Mouse (Mus musculus) left cerebral cortex, postnatal 25 days (tissue): ENCODE results near the gene Asap3. TPM values are rescaled to one million over a fixed set of nuclear protein-coding genes. Genes with fewer than 3 reads are reported as not detected.
A peak's percentile ranks its signal among the peaks of the same experiment; 100 is the strongest.

Experiments
- DNase-seq, 2 experiments: peaks; one replicate each; pipeline ENCODE4 v3.0.0; 2022; ENCODE audit warnings: low spot score in 2 of 2, mixed read lengths in 1 of 2
- intact Hi-C: fragments of 180-260 bp; cut with DNase I; formaldehyde crosslinking; loops from one replicate; pipeline ENCODE4 v1.15.1; 2025
- total RNA-seq, 2 experiments: library from RNA; stranded (reverse); gene quantifications; 2 replicates each; pipeline ENCODE4 v1.2.3; 2021

Asap3 gene
- total RNA-seq, 2 experiments from 2014 or later = 3.1 to 3.2 TPM

DNA sequence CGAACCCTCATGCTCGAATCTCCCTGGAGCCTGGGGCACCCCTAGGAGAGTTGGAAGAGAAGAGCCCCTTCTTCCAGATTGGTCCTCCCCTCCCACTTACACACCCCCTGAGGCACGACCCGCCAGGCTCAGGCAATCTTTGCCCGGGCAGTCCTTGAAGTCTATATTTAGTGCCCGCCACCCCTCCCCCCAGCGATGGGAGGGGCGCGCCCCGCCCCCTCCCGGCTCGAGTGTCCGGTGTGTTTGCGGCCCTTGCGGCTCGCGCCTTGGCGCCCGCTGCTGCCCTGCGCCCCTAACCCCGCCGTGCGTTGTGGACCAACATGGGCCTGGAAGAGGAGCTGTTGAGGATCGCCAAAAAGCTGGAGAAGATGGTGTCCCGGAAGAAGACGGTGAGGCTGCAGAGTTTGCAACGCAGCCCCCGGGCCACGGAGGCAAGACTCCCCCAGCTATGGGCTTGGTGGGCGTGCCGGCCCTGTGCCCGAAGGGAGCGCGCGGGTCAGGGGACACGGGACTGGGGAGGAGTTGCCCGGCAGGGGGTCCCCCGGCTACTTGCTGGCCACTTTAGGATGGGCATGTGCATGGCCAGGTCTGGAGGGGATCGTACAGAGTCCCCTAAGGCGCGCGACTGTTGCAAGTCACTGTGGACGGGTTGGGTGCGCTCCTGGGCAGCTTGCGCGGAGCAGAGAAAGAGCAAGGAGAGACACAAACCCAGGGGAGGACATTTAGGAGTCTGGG lies 41.7 kb downstream of the Asap3 start, which contains the start of gene Tcea3:
TSS of gene Tcea3 (plus strand) at position 1 of the 735 bp plus-strand sequence.
- no peak for DNase-seq
- intact Hi-C loops = no loop called here

DNA sequence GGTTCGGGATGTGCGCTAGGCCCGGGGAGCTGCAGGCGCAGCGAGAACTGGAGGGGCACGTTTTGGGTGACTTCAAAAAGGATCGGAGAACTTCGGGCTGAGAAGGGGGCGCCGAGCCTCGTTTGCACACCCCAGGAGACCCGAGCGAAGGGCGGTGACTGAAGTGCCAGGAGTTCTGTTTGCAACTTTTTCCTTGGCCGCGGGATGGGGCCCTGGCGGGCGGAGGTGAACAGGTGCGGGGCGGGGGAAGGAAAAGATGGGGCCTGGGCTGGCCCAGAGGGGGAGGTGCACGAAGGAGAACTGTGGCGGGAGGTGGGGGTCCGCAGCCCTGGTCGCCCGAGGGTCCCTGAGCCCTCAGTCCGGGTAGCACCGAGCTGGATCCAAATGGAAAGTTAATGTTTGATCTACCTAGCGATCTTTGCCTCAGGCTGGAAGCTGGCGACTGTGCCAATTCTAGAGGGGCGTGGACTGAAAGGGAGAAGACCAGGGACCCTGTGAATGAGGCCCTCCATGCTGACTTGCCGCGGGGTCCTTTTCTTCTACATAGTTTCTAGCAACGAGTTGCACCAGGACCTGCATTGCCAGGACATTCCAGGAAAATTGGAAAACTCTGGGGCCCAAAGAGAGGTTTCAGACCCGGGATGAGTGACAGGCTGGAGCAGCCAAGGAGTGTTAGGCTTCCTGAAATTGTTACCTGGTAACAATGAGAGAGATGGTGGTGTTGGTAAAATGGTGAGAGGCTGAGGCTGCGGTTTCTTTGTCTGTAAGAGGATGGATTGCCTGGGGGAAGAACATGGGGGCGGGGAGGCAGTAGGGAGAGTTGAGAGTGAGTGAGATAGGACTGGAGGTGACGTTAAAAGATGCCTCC lies 42.5 kb downstream of the Asap3 start:
- intact Hi-C loops = no loop called here
- DNase-seq = no peak

DNA sequence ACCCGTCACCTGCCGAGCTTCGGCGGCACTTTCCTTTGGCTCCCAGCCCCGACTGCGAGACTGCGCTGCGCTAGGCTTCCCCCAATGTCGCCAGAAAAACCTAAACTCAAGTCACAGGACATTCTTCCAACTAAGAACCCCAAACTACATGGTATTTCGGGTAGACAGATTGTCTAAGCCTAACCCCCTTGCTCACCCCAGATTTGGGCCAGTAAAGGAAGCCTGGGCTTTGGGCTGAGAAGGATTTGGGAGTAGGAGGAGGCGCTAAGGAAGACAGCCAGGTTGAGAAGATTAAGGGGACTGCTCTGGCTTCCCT lies 43.1 kb downstream of the Asap3 start:
- no peak for DNase-seq
- intact Hi-C loops = no loop called here

DNA sequence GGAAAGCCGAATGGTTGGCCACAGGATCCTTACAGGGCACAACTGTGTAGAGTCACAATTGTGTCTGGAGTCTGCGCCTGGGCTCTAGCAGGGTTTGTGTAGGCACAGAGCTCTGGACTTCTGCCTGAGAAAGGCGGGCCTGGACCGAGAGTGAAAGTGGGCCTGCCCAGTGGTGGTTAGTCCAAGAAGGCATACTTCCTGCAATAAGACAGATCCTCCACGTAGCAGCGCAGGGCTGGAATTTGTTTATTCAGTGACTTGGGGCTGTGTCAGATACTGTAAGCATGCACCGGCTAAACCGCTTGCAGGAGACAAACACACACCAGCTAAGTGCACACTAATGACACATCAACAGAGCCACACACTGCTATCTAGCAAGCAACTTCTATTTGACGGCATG lies 43.6 kb downstream of the Asap3 start:
- peak in 1 of 2 experiments; percentile 41 for DNase-seq
- intact Hi-C loops = no loop called here

DNA sequence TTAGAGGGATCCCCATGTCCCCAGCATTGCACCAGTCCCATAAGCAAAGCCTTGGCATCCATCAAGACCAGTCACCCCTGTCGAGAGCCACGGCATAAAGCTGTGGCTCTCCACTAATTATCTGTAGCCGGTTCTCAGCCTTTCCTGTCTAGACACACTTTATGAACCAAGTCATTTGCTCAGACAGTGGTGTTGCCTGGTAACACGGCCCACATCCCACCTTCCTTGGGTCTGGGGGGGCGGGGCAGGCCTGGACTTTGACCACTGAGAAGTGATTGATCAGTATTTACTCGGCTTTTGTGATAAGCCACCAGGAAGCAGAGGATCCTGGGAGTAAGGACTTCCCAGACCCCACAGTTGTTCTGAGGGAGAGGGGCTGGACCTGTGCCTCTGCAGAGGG lies 49.8 kb downstream of the Asap3 start:
- intact Hi-C loops = loop anchor here (5.0 kb wide), 1 partner anchor 366 kb away; the partner anchor contains the start of gene Lactbl1
- no peak for DNase-seq

DNA sequence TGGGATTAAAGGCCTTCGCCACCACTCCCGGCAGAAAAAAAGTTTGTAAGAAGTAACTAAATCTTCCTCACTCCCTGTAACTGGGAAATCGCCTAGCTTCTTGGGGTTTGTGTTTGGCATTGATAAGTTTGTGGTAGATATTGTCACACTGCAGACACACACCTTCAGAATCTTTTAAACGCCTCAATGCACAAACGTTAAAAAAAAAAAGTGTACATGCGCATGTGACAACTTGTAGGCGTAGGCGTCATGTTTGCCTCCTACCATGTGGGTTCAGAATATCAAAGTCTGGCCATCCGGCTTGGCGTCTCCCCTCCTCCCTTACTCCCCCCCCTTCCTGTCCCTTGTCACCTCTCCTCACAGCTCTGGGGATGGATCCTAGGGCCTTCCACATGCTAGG lies 50.5 kb downstream of the Asap3 start:
- intact Hi-C loops = loop anchor here (5.0 kb wide), 1 partner anchor 366 kb away; the partner anchor contains the start of gene Lactbl1

DNA sequence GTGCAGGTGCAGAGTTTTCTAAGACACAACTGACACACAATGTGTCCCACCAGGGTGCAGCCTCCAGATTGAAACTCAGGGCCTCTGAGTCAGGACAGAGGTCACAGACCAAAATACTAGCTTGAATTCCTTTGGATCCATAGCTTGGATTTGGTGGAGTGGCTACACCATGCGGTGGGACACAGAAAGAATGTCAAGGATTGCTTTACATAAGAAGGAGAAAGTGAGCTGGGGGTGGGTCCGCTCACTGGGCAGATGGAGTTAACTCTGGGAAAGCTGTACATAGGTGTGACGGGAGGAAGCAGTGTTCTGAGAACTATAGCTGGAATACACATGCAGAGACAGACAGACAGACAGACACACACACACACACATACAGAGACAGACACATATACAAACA lies 53.8 kb downstream of the Asap3 start:
- intact Hi-C loops = loop anchor here (2.0 to 5.0 kb wide), 2 partner anchors 65 to 362 kb away; partner anchors contain the start of gene Lactbl1

More for the DNA sequence above, 50.5 kb downstream of the Asap3 start:
- DNase-seq = peak in 1 of 2 experiments; percentile 9

DNA sequence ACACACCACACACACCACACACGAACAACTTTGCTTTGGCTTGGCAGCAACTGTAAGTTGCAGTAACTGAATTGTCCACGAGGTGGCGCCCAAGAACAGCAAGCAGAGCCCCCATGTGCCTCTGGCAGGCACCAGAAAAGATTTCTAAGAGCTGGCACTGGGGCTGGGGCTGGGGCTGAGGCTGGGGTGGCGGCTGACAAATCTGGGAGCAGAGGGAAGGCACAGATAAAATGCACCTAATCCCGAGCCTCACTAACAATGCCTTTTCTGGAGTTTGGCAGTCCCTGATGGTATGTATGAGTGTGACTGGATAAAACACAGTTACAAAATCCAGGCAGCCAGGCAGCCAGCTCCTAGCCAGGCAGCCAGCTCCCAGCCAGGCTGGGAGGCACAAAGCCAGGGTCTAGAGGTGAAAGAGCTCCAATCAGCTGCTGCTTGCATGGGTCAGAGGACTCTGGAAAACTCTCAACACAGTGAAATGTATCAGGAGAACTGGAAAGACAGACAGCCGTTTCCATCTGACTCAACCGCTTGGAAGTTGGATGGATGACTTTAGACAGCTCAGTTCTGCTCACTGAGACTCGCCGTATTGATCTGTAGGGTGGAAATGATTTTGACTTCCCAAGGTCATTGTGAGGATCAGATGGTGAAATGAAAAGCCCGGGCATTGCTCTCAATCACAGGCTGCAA lies 54.5 kb downstream of the Asap3 start:
- peak; percentile 71 to 79 for DNase-seq
- intact Hi-C loops = loop anchor here (2.0 kb wide), 1 partner anchor 64 kb away; no protein-coding TSS in a partner anchor

More for the DNA sequence above, 53.8 kb downstream of the Asap3 start:
- no peak for DNase-seq

DNA sequence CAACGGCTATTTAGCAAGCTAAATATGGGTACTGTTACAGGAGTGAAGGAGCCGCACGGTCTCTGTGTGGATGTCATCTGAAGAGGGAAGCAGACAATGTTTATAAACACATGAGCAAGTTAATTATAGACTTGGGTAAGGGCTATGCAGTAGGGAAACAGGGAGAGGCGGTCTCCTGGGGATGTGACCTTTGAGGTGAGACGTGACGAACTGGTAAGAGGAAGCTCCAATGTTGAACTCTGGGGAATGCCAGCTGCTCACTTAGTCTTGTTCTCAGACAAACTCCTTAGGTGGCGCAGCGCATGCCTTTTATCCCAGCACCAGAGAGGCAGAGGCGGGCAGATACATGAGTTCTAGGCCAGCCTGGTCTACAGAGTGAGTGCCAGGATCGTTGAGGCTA lies 55.7 kb downstream of the Asap3 start:
- no peak for DNase-seq
- intact Hi-C loops = loop anchor here (2.0 kb wide), 1 partner anchor 63 kb away; no protein-coding TSS in a partner anchor

DNA sequence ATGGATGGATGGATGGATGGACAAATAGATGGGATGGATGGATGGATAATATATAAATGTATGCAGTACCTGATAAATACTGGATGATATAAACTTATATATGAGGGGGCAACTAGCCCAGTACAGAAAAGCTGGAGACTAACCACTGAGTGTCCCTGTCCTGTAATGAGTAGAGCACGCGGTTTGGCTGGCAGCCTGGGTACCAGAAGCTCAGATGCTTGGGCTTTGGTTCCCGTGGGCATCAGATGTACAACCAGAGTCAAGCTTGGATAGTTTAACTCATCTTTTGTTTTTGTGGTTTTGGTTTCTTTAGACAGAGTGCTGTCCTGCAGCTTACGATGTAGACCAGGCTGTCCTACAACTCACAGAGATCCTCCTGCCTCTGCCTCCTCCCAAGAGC lies 57.4 kb downstream of the Asap3 start:
- DNase-seq = no peak
- intact Hi-C loops = no loop called here

DNA sequence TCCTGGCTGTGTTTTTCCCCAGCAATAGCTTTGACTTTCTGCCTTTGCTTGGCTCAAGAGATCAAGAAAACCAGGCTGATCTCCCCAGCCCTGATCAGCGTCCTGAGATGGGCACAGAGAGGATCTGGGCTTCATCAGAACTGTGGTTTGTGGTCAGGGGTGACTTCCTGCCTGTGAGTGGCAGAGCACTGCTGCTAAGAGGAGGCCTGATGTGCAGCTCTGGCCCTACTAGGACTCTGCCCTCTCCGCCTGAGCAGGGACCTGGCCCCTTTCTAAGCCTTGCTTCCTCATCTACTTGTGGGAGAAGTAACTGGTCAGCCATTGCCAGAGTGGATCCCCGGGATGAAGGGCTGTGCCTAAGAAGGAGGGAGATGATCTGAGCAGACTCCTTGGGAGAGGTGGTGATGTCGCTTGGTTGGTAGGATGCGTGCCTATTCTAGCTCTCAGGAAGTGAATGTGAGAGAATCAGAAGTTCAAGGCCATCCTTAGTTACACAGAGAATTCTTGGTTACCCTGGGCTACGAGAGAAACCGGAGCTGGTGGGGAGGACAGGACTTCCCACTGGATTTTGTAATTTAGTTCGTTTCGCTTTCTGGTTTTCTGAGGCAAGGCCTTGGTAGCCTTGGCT lies 60.7 kb downstream of the Asap3 start:
- intact Hi-C loops = no loop called here

DNA sequence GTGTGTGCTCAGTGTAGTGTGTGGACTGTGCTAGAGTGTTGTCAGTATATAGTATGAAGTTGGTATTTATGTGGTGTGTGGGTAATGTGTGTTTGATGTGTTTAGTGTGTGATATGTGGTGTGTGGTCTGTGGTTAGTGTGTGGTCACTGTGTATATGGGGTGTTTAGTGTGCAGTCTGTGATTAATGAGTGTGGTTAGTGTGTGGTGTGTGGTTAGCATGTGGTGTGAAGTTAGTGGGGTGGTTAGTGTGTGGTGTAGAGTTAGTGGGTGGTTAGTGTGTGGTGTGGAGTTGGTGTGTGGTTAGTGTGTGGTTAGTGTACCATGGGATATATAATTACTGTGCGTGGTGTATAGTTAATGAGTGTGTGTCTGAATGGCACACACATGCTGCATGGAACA lies 62.7 kb downstream of the Asap3 start:
- intact Hi-C loops = no loop called here
- no peak for DNase-seq

More for the DNA sequence above, 60.7 kb downstream of the Asap3 start:
- no peak for DNase-seq

DNA sequence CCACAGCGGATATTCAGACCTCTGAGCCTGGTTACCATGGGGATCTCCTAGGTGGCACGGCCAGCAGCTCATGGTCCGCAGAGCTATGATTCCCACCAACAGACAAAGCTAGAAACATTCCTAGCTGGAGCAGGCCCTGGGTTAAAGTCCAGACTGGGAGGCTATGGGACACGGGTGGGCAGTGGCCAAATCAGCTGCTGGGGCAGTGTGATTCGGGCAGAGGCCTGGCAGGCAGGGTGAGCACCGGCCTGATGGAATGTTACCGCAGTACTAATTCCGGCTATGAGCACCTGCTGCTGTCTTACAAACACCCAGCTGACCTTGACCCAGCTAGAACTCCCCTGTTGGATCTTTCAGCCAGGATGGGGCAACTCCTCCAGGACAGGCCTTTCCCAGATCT lies 64.5 kb downstream of the Asap3 start:
- intact Hi-C loops = no loop called here
- no peak for DNase-seq

DNA sequence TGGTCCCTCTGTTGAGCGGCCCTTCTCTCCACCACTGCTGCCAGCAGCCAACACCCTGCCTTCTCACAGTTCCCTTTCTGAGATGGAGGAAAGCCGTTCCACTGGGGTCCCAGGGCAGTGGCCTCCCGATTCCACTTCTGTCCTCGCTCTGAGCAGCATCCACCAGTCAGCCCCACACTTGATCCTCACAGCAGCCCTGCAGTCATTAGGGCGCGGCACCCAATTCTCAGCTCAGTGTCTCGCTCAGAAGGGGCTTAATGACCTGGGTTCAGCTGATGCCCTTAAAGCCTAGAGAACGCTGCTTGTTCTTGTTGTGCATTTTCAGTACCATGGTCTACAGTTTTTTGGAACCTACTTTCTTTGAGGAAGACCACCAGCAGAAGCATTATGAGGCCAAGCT lies 74.9 kb downstream of the Asap3 start:
- intact Hi-C loops = no loop called here
- DNase-seq = no peak

DNA sequence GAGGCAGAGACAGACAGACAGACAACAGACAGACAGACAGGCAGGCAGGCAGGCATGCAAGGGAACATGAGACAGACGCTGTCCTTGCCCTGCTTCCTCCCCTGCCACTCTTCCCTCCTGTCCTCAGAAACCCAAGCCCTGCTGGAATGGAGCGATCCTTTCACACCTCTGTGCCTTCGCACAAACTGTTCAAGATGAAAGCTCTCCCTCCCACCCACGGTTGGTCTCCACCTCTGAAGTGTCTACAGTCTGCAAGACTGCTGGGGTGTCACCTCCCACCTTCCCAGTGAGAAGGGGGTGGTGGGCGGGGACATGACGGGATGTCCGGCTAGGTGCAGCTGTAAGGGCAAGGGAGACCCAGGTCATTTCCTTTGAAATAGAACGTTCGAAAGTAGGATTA lies 75.4 kb downstream of the Asap3 start:
- DNase-seq = peak; percentile 50 to 89
- intact Hi-C loops = no loop called here

DNA sequence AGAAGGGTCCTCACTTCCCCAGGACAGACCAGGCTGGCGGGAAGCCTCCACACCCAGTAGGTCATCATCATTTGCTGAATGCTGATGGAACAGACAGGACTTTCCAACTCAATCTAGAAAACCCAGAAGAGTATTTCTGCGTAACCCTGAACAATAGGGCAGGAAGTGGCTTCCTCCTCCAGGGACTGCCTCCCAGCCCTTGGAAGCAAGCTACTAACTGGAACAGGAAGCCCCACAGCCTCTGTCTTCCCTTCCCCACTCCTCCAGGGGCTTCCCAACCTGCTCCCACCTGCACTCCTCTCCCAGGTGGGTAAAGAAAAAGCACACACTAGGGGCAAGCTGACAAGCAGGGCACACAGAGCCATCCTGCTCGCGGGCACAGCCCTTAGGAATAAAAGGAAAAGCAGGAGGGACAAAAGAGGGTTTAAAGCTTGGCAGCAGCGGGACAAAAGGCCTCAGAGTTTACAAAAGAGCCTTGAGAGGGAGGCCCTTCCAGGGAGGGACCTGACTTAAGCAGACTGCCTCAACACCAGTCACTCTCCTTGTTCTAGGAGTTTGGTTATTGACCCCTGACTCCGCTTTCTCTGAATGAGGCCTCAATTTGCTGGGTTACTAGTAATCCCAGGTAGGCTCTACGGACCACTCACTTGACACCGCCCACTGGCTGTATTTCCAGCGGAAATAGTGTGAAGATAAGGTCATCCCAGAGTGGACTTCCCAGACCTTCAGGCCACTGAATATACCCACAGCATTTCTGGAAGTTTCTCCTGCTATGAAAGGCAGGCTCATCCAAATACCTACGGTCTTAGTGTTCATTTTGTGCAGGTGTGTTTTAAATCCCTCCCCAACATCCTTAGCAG lies 76.7 kb downstream of the Asap3 start:
- intact Hi-C loops = no loop called here
- DNase-seq = no peak

DNA sequence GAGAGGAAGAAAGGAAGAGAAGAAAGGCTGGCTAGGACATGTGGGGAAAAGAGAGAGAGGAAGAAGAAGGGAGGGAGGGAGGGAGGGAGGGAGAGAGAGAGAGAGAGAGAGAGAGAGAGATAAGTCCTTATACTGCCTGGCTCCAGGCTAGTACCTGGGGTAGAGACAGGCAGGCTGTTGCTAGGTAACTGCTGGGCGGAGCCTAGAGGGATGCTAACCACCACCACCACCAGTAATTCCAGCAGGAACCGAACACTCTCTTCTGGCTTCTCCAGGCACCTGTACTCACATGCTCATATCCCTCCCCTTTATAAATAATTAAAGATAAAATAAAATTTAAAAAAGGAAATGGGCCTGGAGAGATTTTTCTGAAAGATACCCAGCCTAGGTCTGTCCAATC lies 77.6 kb downstream of the Asap3 start:
- peak in 1 of 2 experiments; percentile 30 for DNase-seq
- intact Hi-C loops = loop anchor here (2.0 kb wide), 1 partner anchor 27 kb away; the partner anchor contains the start of gene Hnrnpr

DNA sequence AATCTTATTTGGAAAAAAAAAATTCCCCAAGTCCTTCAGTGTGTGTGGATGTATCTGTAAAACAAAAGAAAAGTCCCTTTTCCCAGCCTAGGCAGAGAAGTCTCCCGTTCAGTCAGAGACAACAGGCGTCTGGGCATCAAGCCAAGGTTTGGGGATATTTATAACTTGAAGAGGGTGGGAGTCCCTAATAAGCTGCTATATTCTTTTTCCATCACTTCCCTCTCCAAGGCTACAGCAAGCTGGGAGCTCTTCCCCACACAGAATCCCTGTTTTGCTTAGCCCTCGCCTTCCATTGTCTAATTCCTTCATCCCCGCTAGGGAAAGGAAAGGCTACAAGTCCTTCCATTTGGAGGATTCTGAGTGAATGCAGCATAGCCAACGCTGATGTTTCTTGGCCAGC lies 78.3 kb downstream of the Asap3 start, which contains the start of gene Zfp46:
TSS of gene Zfp46 (plus strand) at position 229 of the 400 bp plus-strand sequence.
- DNase-seq = peak; percentile 82 to 95
- intact Hi-C loops = loop anchor here (2.0 kb wide), 1 partner anchor 26 kb away; the partner anchor contains the start of gene Hnrnpr
